Comparison of ENCODE assay signal across 14 mouse cellular contexts in the genomic region with DNA sequence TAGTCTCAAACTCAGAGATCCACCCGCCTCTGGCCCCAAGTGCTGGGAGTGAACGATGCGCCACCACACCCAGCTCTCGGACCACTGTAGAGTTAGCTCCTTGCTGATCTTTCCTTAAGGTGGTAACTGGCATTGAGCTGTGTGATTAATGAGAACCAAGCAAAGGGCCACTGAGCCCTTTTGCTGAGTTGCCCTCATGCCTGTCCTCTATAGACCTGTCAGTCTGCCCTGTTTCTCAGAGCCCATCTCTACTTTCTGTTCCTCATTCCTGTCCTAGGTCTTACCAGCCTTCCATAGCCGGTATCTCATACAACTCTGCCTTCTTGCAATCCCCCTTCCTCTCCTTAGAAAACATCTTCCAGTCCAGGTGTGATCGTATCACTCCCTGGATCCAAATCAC.
"Had no signal": no experiment of that assay in that cellular context is flagged by ENCODE, and none has a peak within 500 bp of the region (broad histone marks: within the 10 kb centered on the region; RNA-seq: fewer than 3 reads in every experiment).

No protein-coding gene starts in this region.

- H3K4me2 ChIP-seq: kidney, embryonic 15.5 days; limb, embryonic 15.5 days; liver, embryonic 12.5 days; lung, embryonic 14.5 days; midbrain, embryonic 13.5 days; neural tube, embryonic 13.5 days had no signal

- H3K9ac ChIP-seq: kidney, embryonic 15.5 days; limb, embryonic 15.5 days; liver, embryonic 12.5 days; lung, embryonic 14.5 days; midbrain, embryonic 13.5 days; neural tube, embryonic 13.5 days had no signal

- DNase-seq: kidney, adult 11 months; kidney, postnatal 14 days; lung, embryonic 14.5 days; lung, postnatal 10 days; lung, postnatal 4 days; retina, postnatal 1 day; right cerebral cortex, postnatal 4 days; thymus, postnatal 25 days had no signal

- H3K27me3 ChIP-seq: kidney, embryonic 15.5 days; limb, embryonic 15.5 days; liver, embryonic 12.5 days; midbrain, embryonic 13.5 days; neural tube, embryonic 13.5 days had no signal

- ATAC-seq: liver, embryonic 12.5 days; midbrain, embryonic 13.5 days had no signal

- H3K4me1 ChIP-seq: liver, embryonic 12.5 days had no signal

- H3K4me3 ChIP-seq: kidney, embryonic 15.5 days; limb, embryonic 15.5 days; liver, embryonic 12.5 days; midbrain, embryonic 13.5 days; neural tube, embryonic 13.5 days had no signal

- H3K36me3 ChIP-seq: kidney, embryonic 15.5 days; limb, embryonic 15.5 days; liver, embryonic 12.5 days; midbrain, embryonic 13.5 days; neural tube, embryonic 13.5 days had no signal

- H3K27ac ChIP-seq: kidney, embryonic 15.5 days; limb, embryonic 15.5 days; liver, embryonic 12.5 days; midbrain, embryonic 13.5 days; neural tube, embryonic 13.5 days; stomach, postnatal 0 days had no signal

- H3K9me3 ChIP-seq: kidney, embryonic 15.5 days; limb, embryonic 15.5 days; liver, embryonic 12.5 days; midbrain, embryonic 13.5 days; neural tube, embryonic 13.5 days had no signal
